Mouse (Mus musculus) heart, embryonic 14.5 days (tissue): ENCODE results near the gene Csnk2b. TPM values are rescaled to one million over a fixed set of nuclear protein-coding genes. Genes with fewer than 3 reads are reported as not detected.

ENCODE experiments used
- ATAC-seq: fragments of 200-750 bp; cut with Nextera tagmentation; 2 replicates; pipeline ENCODE4 v1.8.0; 2017; ENCODE audit warnings: low read depth, moderate TSS enrichment; ENCODE audit not compliant: insufficient number of reproducible peaks, insufficient read depth, low FRiP score
- H3K27ac ChIP-seq, 2 experiments: fragments of 200-500 bp in 1 of 2; fragments of 300-500 bp in 1 of 2; sonication (generic) in 1 of 2; replicated peaks in 1 of 2; 2 replicates each; pipeline ENCODE4 v1.5.1; 2012 to 2014; ENCODE audit warnings: low read depth in 2 of 2, low read length in 2 of 2, control low read depth in 1 of 2, mild to moderate bottlenecking in 1 of 2, mixed read lengths in 1 of 2; ENCODE audit not compliant: control insufficient read depth in 1 of 2, insufficient read depth in 1 of 2
- H3K27me3 ChIP-seq: fragments of 300-500 bp; sonication (generic); 2 replicates; pipeline ENCODE4 v1.6.1; 2014; ENCODE audit warnings: mild to moderate bottlenecking, low read length, control low read depth; ENCODE audit not compliant: control insufficient read depth, insufficient read depth
- H3K36me3 ChIP-seq: fragments of 300-500 bp; sonication (generic); 2 replicates; pipeline ENCODE4 v1.6.1; 2014; ENCODE audit warnings: mild to moderate bottlenecking, control low read depth, low read length, mixed read lengths; ENCODE audit not compliant: control insufficient read depth, insufficient read depth
- H3K4me1 ChIP-seq, 2 experiments: fragments of 200-500 bp in 1 of 2; fragments of 300-500 bp in 1 of 2; sonication (generic) in 1 of 2; 2 replicates each; pipeline ENCODE4 v1.6.1; 2012 to 2014; ENCODE audit warnings: low read length in 2 of 2, control low read depth in 1 of 2, mixed read lengths in 1 of 2; ENCODE audit not compliant: control insufficient read depth in 2 of 2, insufficient read depth in 2 of 2
- H3K4me2 ChIP-seq: fragments of 300-500 bp; sonication (generic); 2 replicates; pipeline ENCODE4 v1.6.1; 2014; ENCODE audit warnings: mild to moderate bottlenecking, low read length
- H3K4me3 ChIP-seq, 2 experiments: fragments of 200-500 bp in 1 of 2; fragments of 300-500 bp in 1 of 2; sonication (generic) in 1 of 2; 2 replicates each; pipeline ENCODE4 v1.5.1; 2012 to 2014; ENCODE audit warnings: low read length in 2 of 2, mild to moderate bottlenecking in 2 of 2, control low read depth in 1 of 2, low read depth in 1 of 2, moderate library complexity in 1 of 2; ENCODE audit not compliant: control insufficient read depth in 1 of 2, insufficient read depth in 1 of 2
- H3K9ac ChIP-seq: fragments of 300-500 bp; sonication (generic); 2 replicates; pipeline ENCODE4 v1.6.1; 2014; ENCODE audit warnings: mild to moderate bottlenecking, low read length
- H3K9me3 ChIP-seq: fragments of 300-500 bp; sonication (generic); 2 replicates; pipeline ENCODE4 v1.6.1; 2016; ENCODE audit warnings: low read length, control low read depth; ENCODE audit not compliant: control insufficient read depth
- WGBS: fragments of 180-500 bp; shearing (Covaris S2); extraction: QIAGEN DNeasy Blood & Tissue Kit; methylation state at CpG from one replicate; pipeline ENCODE4 v1.1.7; 2014; 5-methylcytosine and 5-hydroxymethylcytosine counted together
- polyA plus RNA-seq: library from polyadenylated mRNA; unstranded; fragments of >200 nt; fragmentation: Nextera tagmentation; extraction: Ambion mirVana; gene quantifications from 2 replicates; pipeline ENCODE4 v1.2.1, GENCODE M21; 2014

The Csnk2b gene
- polyA plus RNA-seq, 1 experiment from 2014 or later: 234 TPM

DNA sequence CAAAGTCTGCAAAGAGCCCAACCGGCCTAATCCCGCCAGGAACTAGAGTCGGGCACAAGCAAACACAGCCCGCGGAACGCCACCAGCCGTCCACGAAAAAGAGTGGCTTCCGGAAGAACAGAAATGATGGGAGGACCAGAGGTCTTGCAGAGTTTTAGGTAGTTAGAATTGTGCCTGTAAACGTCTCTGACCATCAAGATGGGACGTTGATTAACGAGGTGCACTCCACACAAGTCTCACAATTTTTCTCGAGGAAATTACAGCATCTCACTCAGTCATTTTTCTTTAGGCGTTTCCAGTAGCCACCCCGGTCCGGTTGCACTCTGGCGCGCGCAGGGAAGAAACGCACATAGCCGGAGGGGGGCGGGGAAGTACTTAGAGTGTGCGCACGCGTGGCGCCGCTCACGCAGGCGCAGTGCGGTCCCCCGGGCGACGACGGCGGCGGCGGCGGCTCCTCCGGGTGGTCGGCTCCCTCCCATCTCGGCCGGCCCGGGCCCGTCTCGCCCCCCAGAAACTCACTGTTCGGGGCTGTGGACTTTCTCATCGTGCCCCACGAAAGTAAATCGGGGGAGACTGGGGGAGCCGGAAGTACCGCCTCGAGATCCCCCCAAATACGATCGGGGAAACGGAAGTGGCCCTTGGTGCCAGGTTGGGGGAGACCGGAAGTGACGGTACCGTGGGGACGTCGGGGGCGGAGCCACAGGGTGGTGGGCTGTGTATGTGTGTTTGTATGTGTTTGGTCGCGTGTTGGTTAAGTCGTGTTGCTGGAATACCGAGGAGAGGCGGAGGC lies 13.1 kb upstream of the Csnk2b start, which contains the start of gene Bag6:
TSS of gene Bag6 (plus strand) at position 378 of the 790 bp plus-strand sequence.
- peak within 1 kb of the TSS; percentile 69 to 96 for H3K4me3 ChIP-seq
- peaks cover 32% of the 10 kb centered on the region for H3K36me3 ChIP-seq
- H3K9ac ChIP-seq: peak within 1 kb of the TSS; percentile 87
- H3K4me2 ChIP-seq: peak within 1 kb of the TSS; percentile 87
- H3K27ac ChIP-seq: peak within 1 kb of the TSS; percentile 96 to 100
- peak; percentile 91 for ATAC-seq
- peaks cover 4 to 13% of the 10 kb centered on the region in 2 experiments; a peak in 3 of 4 replicates for H3K4me1 ChIP-seq
- H3K9me3 ChIP-seq: no peaks in the 10 kb centered on the region
- WGBS: under 1% methylated on average over 65 of the region's 66 CpGs
- no peaks in the 10 kb centered on the region for H3K27me3 ChIP-seq

DNA sequence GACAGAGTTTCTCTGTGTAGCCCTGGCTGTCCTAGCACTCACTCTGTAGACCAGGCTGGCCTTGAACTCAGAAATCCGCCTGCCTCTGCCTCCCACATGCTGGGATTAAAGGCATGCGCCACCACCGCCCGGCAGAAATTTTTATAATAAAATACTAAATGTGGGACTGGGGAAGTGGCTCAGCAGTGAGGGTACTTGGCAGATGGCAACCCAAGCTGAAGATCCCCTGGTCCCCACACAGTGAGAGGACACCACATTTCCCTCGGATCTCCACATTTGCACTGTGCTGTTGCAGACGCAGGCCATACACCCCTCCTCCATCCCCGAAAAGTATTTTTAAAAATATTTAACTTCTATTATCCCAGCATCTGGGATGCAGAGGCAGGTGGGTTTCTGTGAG lies 11.7 kb upstream of the Csnk2b start:
- WGBS: 94% methylated on average over 7 of the region's 7 CpGs
- Histone ChIP-seq H3K4me1 (peaks cover 4 to 13% of the 10 kb centered on the region in 2 experiments; a peak in 3 of 4 replicates), H3K36me3 (peaks cover 29% of the 10 kb centered on the region), H3K9me3 (no peaks in the 10 kb centered on the region), H3K27ac (no peak overlapping the region), H3K4me2 (no peak overlapping the region), H3K27me3 (no peaks in the 10 kb centered on the region), H3K9ac (no peak overlapping the region), H3K4me3 (no peak overlapping the region)
- no peak for ATAC-seq

DNA sequence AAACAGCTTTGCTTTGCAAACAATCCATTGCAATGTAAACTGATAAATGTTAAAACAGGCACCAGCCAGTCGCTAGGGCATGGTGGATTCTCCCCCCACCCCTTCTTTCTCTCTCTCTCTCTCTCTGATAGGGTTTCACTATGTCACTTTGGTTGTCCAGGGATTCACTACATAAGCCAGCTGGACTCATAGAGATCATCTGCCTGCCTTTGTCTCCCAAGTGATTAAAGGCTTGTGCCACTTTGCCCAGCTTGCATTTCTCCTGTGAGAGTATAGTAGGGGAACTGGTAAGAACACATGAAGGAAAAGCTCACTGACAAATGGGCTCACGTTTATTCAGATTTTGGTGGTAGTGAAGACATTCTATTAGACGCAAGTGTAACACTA lies 10.3 kb upstream of the Csnk2b start:
- WGBS: 73% methylated on average over 3 of the region's 3 CpGs
- Histone ChIP-seq H3K4me1 (peaks cover 6 to 11% of the 10 kb centered on the region in 2 experiments), H3K9ac (no peak overlapping the region), H3K4me2 (no peak overlapping the region), H3K27ac (no peak overlapping the region), H3K9me3 (no peaks in the 10 kb centered on the region), H3K27me3 (no peaks in the 10 kb centered on the region), H3K36me3 (peaks cover 20% of the 10 kb centered on the region), H3K4me3 (no peak overlapping the region)
- no peak for ATAC-seq

DNA sequence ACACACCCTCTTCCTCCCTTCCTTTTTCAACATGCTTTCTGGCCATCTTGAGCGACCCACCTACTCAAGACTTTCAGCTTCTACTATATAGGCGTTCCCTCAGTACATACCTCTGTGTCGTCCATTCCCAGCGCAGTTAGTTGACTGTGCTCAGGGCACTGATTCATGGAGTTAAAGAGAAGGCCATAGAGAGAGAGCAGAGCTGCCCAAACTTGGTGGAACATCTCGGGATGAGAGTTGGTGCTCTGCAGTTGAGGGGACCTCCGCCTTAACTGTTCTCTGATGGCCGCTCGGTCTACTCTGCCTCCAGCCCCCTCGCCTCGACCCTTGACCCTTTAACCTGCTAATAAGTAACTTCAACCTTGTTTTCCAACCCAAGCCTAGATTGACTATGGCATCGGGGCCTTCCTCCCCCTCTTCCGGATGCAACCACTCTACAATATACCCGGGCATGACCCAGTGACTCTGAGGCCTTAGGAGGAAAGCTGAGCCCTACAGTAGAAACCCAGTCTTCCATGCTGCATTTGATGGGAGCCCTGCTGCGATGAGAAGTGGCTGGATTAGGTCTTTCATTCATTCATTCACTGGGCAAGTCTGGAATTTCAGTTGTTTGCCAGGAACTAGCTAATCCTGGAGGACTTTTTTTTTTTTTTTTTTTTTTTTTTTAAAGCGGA lies 9.8 kb upstream of the Csnk2b start, which contains the start of gene Apom:
TSS of gene Apom (minus strand) at position 551 of the 674 bp plus-strand sequence.
- Histone ChIP-seq H3K36me3 (peaks cover 20% of the 10 kb centered on the region), H3K9me3 (no peaks in the 10 kb centered on the region), H3K4me2 (no peak within 1 kb of the TSS), H3K9ac (no peak within 1 kb of the TSS), H3K27me3 (no peaks in the 10 kb centered on the region), H3K27ac (no peak within 1 kb of the TSS), H3K4me1 (peaks cover 6 to 8% of the 10 kb centered on the region in 2 experiments), H3K4me3 (no peak within 1 kb of the TSS)
- 82% methylated on average over 15 of the region's 15 CpGs for WGBS
- ATAC-seq: no peak

DNA sequence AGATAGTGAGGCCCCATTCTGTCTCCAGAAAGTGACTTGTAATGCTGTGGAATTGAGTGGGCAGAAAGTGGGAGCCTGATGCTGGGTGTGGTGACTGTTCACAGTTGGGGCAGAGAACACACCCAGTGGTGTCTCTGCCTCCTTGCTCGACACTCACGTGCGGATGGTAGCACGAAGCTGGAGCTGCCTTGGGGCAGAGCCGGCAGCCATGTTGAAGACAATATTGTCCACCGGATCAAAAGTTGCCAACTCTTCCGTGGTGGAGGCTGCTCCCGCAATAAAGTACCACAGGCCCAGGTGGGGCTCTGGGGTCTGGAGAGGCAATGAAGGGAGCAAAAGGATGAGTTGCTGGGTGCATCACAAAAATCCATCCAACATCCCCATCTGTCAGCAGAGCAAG lies 9.2 kb upstream of the Csnk2b start:
- Histone ChIP-seq H3K9ac (no peak overlapping the region), H3K27ac (no peak overlapping the region), H3K4me3 (no peak overlapping the region), H3K36me3 (peaks cover 20% of the 10 kb centered on the region), H3K4me1 (peaks cover 0 to 7% of the 10 kb centered on the region in 2 experiments), H3K4me2 (no peak overlapping the region), H3K27me3 (no peaks in the 10 kb centered on the region), H3K9me3 (no peaks in the 10 kb centered on the region)
- ATAC-seq: no peak
- 82% methylated on average over 8 of the region's 8 CpGs for WGBS

DNA sequence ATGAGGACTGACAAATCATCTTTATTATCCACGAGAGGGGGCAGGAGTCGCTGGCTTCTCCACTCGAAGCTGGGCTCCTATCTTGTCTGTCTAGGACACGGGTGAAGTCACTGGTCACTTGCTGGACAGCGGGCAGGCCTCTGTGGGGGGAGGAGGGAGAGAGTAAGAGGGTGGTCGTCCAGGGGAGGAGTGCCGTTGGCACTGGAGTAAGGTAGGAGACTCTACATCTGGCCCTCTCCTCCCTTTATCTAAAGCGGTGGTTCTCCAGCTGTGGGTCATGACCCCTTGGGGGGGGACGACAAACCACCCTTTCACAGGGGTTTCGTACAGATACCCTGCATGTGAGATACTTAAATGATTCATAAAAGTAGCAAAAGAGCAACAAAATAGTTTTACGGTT lies 7.1 kb upstream of the Csnk2b start:
- peaks cover 32% of the 10 kb centered on the region for H3K36me3 ChIP-seq
- no peak overlapping the region for H3K4me2 ChIP-seq
- H3K4me1 ChIP-seq: peaks cover 7 to 9% of the 10 kb centered on the region in 2 experiments
- 66% methylated on average over 11 of the region's 11 CpGs for WGBS
- no peak overlapping the region for H3K9ac ChIP-seq
- no peak overlapping the region for H3K27ac ChIP-seq
- no peaks in the 10 kb centered on the region for H3K27me3 ChIP-seq
- H3K9me3 ChIP-seq: no peaks in the 10 kb centered on the region
- H3K4me3 ChIP-seq: no peak overlapping the region
- no peak for ATAC-seq

DNA sequence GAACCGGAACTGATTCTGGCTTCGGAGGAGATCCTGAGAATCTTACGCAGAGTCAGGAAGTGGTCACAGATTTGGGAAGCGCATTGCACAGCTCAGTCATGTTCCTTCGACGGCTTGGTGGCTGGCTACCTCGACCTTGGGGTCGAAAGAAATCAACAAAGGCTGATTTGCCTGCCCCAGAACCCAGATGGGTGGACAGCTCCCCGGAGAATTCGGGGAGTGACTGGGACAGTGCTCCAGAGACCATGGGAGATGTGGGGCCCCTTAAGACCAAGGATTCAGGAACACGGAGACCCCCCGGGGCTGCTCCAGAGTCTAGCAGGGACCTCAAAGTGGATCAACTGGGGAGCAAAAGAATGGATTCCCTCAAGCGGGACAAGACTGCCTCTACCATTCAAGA lies 5.2 kb upstream of the Csnk2b start:
- Histone ChIP-seq H3K27ac (peak overlapping the region in 1 of 2 experiments; percentile 83; a peak in 2 of 4 replicates), H3K4me3 (peak overlapping the region; percentile 65 to 78), H3K9me3 (no peaks in the 10 kb centered on the region), H3K4me1 (peaks cover 9 to 13% of the 10 kb centered on the region in 2 experiments), H3K36me3 (peaks cover 39% of the 10 kb centered on the region), H3K4me2 (peak overlapping the region; percentile 76), H3K9ac (peak overlapping the region; percentile 84), H3K27me3 (no peaks in the 10 kb centered on the region)
- no peak for ATAC-seq
- WGBS: 62% methylated on average over 13 of the region's 13 CpGs
